Mouse (Mus musculus): Measurements from ENCODE around the gene Tcte1. TPM values are rescaled to one million over a fixed set of nuclear protein-coding genes. Genes with fewer than 3 reads are reported as not detected.

The Tcte1 gene
- polyA plus RNA-seq, 1 experiment from 2014 or later = 2.0 TPM

DNA sequence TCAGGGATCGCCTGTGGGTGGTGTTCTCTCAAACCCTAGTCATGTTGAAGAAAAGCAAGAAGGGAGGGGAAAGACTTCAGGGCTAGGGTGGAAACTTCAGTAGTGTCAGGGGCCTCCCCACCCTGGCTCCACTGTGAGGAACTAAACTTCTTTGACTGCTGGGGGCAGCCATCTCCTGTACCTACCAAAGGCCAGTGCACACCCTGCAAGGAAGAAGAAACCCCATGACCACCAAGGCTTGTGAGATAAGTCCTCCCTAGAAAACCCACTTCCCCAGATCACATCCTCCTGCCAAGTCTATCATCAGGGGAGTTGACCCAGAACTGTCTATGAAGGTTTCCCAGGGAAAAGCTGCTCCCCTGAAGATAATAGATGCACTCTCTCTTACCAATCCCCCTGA, 31.2 kb downstream of the Tcte1 start:
- Histone ChIP-seq H3K27me3 (ENCODE audit: control insufficient read depth, insufficient read depth, low read length) (0 out of 2 replicates have a peak, but pooled peaks cover 2% of the 10 kb centered on the region), H3K4me1 (replicated peaks; ENCODE audit: control insufficient read depth, insufficient read depth, low read length) (0 out of 2 replicates have a peak, but pooled peaks cover 2% of the 10 kb centered on the region), H3K9me3 (ENCODE audit: control insufficient read depth, low read length) (no peaks in the 10 kb centered on the region), H3K36me3 (ENCODE audit: control insufficient read depth, insufficient read depth, low read length) (no peaks in the 10 kb centered on the region), H3K9ac (ENCODE audit: low read depth, low read length) (no peak overlapping the region), H3K27ac (ENCODE audit: low read depth, low read length) (no peak overlapping the region), H3K4me3 (ENCODE audit: low read depth, low read length) (no peak overlapping the region), H3K4me2 (replicated peaks; ENCODE audit: low read depth, low read length) (no peak overlapping the region)
- DNase-seq (ENCODE audit: low spot score) (no peak), ATAC-seq (ENCODE audit: low FRiP score) (no peak)
- 47% methylated on average over 1 of the region's 1 CpGs for WGBS

DNA sequence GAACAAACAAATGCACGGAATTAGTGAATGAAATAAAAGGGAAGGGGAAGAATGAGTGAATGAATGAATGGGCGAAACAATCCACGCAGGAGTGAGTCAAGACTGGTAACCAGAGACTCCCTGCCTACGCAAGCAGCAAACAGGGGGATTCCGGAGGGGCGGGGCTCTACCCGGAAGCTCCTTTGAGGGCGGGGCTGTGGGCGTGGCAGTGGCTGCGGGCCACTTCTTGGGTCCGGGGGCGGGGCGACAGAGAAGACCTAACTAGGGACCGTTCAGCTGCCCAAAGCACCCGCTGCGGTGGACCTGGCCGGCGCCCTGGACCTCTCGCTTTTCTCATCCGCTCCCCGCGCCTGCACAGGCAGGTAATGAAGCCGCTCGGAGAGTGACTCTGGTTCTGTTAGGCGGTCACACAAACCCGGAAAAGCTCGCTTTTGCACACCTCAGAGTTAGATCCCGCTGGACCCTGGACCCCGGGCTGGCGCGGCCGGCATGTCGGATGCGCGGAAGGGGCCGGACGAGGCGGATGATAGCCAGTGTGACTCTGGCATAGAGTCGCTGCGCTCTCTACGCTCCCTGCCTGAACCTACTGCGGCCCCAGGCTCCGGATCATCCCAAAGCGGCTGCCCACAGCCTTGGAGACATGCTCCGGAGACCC, 32.3 kb downstream of the Tcte1 start, which contains the start of gene Nfkbie:
Gene Nfkbie (plus strand): TSS at position 252 of the 655 bp plus-strand sequence.
- Histone ChIP-seq H3K4me1 (replicated peaks; ENCODE audit: control insufficient read depth, insufficient read depth, low read length) (0 out of 2 replicates have a peak, but pooled peaks cover 2% of the 10 kb centered on the region), H3K9ac (ENCODE audit: low read depth, low read length) (peak within 1 kb of the TSS; percentile 48), H3K4me3 (ENCODE audit: low read depth, low read length) (peak within 1 kb of the TSS; percentile 58), H3K27ac (ENCODE audit: low read depth, low read length) (no peak within 1 kb of the TSS), H3K9me3 (ENCODE audit: control insufficient read depth, low read length) (no peaks in the 10 kb centered on the region), H3K36me3 (ENCODE audit: control insufficient read depth, insufficient read depth, low read length) (no peaks in the 10 kb centered on the region), H3K27me3 (ENCODE audit: control insufficient read depth, insufficient read depth, low read length) (0 out of 2 replicates have a peak, but pooled peaks cover 2% of the 10 kb centered on the region), H3K4me2 (replicated peaks; ENCODE audit: low read depth, low read length) (peak within 1 kb of the TSS; percentile 91)
- peak; percentile 81 for ATAC-seq (ENCODE audit: low FRiP score)
- under 1% methylated on average over 43 of the region's 45 CpGs for WGBS
- peak; percentile 97 for DNase-seq (ENCODE audit: low spot score)

DNA sequence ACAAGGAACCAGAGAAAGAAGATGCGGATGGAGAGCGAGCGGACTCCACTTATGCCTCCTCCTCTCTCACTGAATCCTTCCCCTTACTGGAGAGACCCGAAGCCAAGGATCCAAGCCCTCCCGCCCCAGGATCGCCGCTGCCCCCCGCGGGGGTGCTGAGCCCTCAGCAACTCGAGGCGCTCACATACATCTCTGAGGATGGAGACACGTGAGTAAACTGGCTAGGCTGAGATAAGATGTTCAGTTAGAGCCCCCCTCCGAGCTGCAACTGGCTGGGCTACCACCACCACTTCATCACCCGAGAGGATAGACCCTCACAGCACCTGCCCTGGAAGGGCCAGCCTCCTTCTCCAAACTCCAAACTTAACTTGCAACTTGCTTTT, 32.9 kb downstream of the Tcte1 start:
- ATAC-seq (ENCODE audit: low FRiP score) (no peak), DNase-seq (ENCODE audit: low spot score) (no peak)
- no peaks in the 10 kb centered on the region for H3K36me3 ChIP-seq (ENCODE audit: control insufficient read depth, insufficient read depth, low read length)
- peak overlapping the region; percentile 48 for H3K9ac ChIP-seq (ENCODE audit: low read depth, low read length)
- 0 out of 2 replicates have a peak, but pooled peaks cover 2% of the 10 kb centered on the region for H3K4me1 ChIP-seq (replicated peaks; ENCODE audit: control insufficient read depth, insufficient read depth, low read length)
- no peak overlapping the region for H3K27ac ChIP-seq (ENCODE audit: low read depth, low read length)
- 0 out of 2 replicates have a peak, but pooled peaks cover 2% of the 10 kb centered on the region for H3K27me3 ChIP-seq (ENCODE audit: control insufficient read depth, insufficient read depth, low read length)
- peak overlapping the region; percentile 58 for H3K4me3 ChIP-seq (ENCODE audit: low read depth, low read length)
- WGBS = 4% methylated on average over 14 of the region's 14 CpGs
- no peaks in the 10 kb centered on the region for H3K9me3 ChIP-seq (ENCODE audit: control insufficient read depth, low read length)
- peak overlapping the region; percentile 91 for H3K4me2 ChIP-seq (replicated peaks; ENCODE audit: low read depth, low read length)

DNA sequence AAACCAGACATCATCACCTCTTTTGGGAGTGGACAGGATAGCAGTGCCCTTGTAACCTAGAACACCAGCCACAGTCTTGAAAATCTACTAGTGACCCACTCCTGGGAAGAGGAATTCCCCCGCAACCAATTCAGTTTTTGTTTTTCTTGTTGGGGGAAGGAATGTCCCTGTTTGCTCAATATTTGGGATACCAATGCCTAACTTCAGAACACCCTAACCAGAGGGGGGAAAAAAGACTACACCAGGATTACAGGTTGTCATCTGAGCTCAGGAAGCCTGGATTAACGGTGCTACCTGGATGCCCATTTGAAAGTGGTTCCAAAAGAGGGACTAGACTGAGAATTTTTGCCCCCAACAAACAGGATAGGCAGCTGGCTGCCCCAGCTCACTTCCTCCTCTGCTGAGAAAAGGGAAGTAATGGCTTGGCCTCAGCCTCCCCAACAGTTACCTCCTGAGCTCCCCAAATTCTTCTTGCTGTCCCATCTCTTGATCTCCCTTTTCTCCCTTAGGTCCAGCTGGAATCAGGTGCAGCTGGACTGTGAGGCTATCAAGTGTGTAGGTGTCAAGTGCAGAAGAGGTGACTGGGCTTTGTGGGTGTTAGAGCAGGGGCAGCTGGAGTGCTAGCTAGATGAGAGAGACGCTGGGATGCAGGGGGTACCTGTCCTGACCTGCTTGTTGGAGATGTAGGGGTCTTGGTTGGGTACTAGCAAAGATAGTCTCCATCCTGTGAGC, 33.4 kb downstream of the Tcte1 start:
- H3K4me2 ChIP-seq (replicated peaks; ENCODE audit: low read depth, low read length) = peak overlapping the region; percentile 91; the same call in 1 of the 2 replicates
- H3K27me3 ChIP-seq (ENCODE audit: control insufficient read depth, insufficient read depth, low read length) = 0 out of 2 replicates have a peak, but pooled peaks cover 2% of the 10 kb centered on the region
- H3K9me3 ChIP-seq (ENCODE audit: control insufficient read depth, low read length) = no peaks in the 10 kb centered on the region
- no peak for ATAC-seq (ENCODE audit: low FRiP score)
- no peaks in the 10 kb centered on the region for H3K36me3 ChIP-seq (ENCODE audit: control insufficient read depth, insufficient read depth, low read length)
- no peak overlapping the region for H3K9ac ChIP-seq (ENCODE audit: low read depth, low read length)
- DNase-seq (ENCODE audit: low spot score) = no peak
- peak overlapping the region; percentile 58 for H3K4me3 ChIP-seq (ENCODE audit: low read depth, low read length)
- WGBS = 71% methylated on average over 3 of the region's 3 CpGs
- no peak overlapping the region for H3K27ac ChIP-seq (ENCODE audit: low read depth, low read length)
- 0 out of 2 replicates have a peak, but pooled peaks cover 2% of the 10 kb centered on the region for H3K4me1 ChIP-seq (replicated peaks; ENCODE audit: control insufficient read depth, insufficient read depth, low read length)

DNA sequence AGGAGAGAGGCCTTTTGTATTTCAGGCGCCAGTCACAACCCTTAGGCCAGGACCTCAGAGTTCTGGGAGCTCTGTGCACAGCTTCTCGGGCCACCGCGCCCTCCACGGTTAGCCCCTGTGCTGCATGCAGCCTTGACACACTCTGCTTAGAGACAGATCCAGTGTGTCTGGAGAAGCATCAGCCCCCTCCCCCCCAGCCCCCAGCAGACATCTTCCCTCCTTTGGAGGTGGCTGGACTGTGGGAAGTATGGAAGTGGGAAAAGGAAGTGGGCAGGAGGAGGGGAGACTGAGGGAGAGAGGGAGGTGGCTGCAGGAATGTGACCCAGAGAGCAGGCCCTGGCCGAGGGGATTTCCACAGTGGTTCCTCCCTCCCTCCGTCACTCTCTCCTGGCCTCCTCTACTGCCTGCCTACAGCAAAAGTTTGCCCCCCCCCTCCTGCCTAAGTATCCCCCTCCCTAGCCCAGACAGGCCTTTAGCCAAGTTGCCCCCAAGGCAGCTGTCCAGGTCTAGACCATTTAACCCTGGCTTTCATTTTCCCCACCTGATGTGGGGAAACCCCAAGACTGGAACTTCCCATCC, 34.1 kb downstream of the Tcte1 start:
- ATAC-seq (ENCODE audit: low FRiP score) (no peak), DNase-seq (ENCODE audit: low spot score) (no peak)
- 78% methylated on average over 7 of the region's 7 CpGs for WGBS
- no peak overlapping the region for H3K27ac ChIP-seq (ENCODE audit: low read depth, low read length)
- H3K4me1 ChIP-seq (replicated peaks; ENCODE audit: control insufficient read depth, insufficient read depth, low read length) = 0 out of 2 replicates have a peak, but pooled peaks cover 2% of the 10 kb centered on the region
- no peak overlapping the region for H3K9ac ChIP-seq (ENCODE audit: low read depth, low read length)
- H3K4me2 ChIP-seq (replicated peaks; ENCODE audit: low read depth, low read length) = no peak overlapping the region
- no peaks in the 10 kb centered on the region for H3K9me3 ChIP-seq (ENCODE audit: control insufficient read depth, low read length)
- no peaks in the 10 kb centered on the region for H3K36me3 ChIP-seq (ENCODE audit: control insufficient read depth, insufficient read depth, low read length)
- H3K4me3 ChIP-seq (ENCODE audit: low read depth, low read length) = no peak overlapping the region
- H3K27me3 ChIP-seq (ENCODE audit: control insufficient read depth, insufficient read depth, low read length) = 0 out of 2 replicates have a peak, but pooled peaks cover 2% of the 10 kb centered on the region

DNA sequence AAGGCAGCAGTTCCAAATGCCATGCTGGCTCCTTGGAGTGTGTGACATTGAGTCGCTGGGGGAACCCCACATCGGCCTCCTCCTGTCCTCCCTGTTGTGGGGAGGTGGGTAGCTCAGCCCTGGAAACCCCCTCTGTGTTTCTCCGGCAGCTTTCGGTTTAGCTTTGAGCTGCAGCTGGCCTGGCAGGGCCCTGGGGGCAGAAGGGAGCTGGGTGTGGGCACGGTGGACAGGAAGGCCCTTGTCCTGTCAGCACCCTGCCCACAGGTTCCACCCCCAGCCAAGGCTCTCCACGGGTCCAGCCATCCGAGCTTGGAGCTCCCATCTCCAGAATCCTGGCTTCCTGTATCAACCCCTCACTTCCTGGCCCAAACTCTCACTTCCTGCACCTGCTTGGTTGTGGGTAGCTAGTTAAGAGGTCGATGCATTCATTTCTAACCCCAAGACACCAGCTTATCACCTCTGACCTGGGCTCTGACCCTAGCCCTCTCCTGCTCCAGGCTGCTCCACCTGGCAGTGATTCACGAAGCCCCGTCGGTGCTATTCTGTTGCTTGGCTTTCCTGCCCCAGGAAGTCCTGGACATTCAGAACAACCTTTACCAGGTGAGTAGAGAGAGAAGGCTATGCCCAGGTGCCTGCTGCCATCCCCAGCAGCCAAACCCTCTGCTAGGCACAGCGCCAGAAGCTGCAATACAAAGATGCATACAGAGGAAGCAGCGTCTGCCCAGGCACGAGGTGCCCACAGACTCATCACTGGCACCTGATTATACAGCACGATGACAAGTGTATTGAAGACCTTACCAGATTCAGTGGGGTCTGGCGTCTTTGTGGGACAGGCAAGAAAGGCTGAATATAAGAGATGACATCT, 35.0 kb downstream of the Tcte1 start:
- Histone ChIP-seq H3K27ac (ENCODE audit: low read depth, low read length) (no peak overlapping the region), H3K9me3 (ENCODE audit: control insufficient read depth, low read length) (no peaks in the 10 kb centered on the region), H3K4me2 (replicated peaks; ENCODE audit: low read depth, low read length) (no peak overlapping the region), H3K4me1 (replicated peaks; ENCODE audit: control insufficient read depth, insufficient read depth, low read length) (0 out of 2 replicates have a peak, but pooled peaks cover 2% of the 10 kb centered on the region), H3K36me3 (ENCODE audit: control insufficient read depth, insufficient read depth, low read length) (no peaks in the 10 kb centered on the region), H3K27me3 (ENCODE audit: control insufficient read depth, insufficient read depth, low read length) (0 out of 2 replicates have a peak, but pooled peaks cover 2% of the 10 kb centered on the region), H3K4me3 (ENCODE audit: low read depth, low read length) (no peak overlapping the region), H3K9ac (ENCODE audit: low read depth, low read length) (no peak overlapping the region)
- WGBS = 69% methylated on average over 16 of the region's 16 CpGs
- no peak for DNase-seq (ENCODE audit: low spot score)
- no peak for ATAC-seq (ENCODE audit: low FRiP score)

DNA sequence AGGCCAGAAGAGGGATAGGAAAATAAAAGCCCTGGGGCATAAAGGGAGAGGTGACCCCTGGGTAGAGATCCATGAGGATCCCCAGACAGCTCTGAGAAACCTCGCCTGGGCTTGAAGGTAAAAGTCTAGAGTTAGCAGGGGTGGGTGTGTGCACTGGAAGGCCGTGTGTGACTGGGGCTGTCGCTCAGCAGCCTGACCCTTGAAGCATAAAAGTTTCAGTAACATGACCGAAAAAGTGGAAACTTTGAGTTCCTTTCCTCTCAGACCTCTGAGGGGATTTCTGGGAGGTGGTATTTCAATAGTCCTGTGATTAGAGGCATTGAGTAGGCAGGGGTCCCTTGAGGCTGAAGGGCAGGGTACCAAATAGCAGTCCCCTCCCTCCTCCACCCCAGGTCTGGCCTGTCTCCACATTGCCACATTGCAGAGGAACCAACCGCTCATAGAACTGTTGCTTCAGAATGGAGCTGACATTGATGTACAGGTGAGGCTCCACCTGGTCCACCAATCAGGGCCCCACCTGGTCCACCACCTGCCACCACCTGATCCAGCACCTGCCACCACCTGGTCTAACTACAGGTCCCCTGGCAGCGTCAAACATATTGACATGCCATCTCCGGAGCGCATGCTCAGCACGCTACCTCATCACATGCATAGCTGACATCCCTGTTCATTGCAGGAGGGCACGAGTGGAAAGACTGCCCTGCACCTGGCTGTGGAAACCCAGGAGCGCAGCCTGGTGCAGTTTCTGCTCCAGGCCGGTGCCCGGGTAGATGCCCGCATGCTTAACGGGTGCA, 36.7 kb downstream of the Tcte1 start:
- Histone ChIP-seq H3K4me1 (replicated peaks; ENCODE audit: control insufficient read depth, insufficient read depth, low read length) (peaks cover 2% of the 10 kb centered on the region; the same call in 1 of the 2 replicates), H3K27me3 (ENCODE audit: control insufficient read depth, insufficient read depth, low read length) (0 out of 2 replicates have a peak, but pooled peaks cover 2% of the 10 kb centered on the region), H3K4me3 (ENCODE audit: low read depth, low read length) (no peak overlapping the region), H3K27ac (ENCODE audit: low read depth, low read length) (no peak overlapping the region), H3K4me2 (replicated peaks; ENCODE audit: low read depth, low read length) (no peak overlapping the region), H3K36me3 (ENCODE audit: control insufficient read depth, insufficient read depth, low read length) (no peaks in the 10 kb centered on the region), H3K9me3 (ENCODE audit: control insufficient read depth, low read length) (no peaks in the 10 kb centered on the region), H3K9ac (ENCODE audit: low read depth, low read length) (no peak overlapping the region)
- WGBS = 90% methylated on average over 15 of the region's 15 CpGs
- DNase-seq (ENCODE audit: low spot score) = no peak
- no peak for ATAC-seq (ENCODE audit: low FRiP score)
